Mouse (Mus musculus) liver, postnatal 0 days (tissue): ENCODE results near the gene Alg14. TPM values are rescaled to one million over a fixed set of nuclear protein-coding genes. Genes with fewer than 3 reads are reported as not detected.

Experiments
- ATAC-seq: fragments of 200-750 bp; cut with Nextera tagmentation; 2 replicates; pipeline ENCODE4 v1.8.0; 2017; ENCODE audit warnings: mild to moderate bottlenecking, moderate library complexity
- DNase-seq: peaks from one replicate; pipeline ENCODE4 v3.0.0-alpha.2; 2016
- H3K27ac ChIP-seq: fragments of 300-500 bp; sonication (generic); 2 replicates; pipeline ENCODE4 v1.5.1; 2014; ENCODE audit warnings: antibody characterized with exemption, moderate library complexity, mild to moderate bottlenecking, low read depth
- H3K27me3 ChIP-seq: fragments of 300-500 bp; sonication (generic); 2 replicates; pipeline ENCODE4 v1.6.1; 2014; ENCODE audit warnings: low read length, control low read depth, mixed read lengths; ENCODE audit not compliant: insufficient read depth
- H3K36me3 ChIP-seq: fragments of 300-500 bp; sonication (generic); replicated peaks from 2 replicates; pipeline ENCODE4 v1.6.1; 2014; ENCODE audit warnings: mild to moderate bottlenecking, control low read depth, low read length, moderate library complexity, mixed read lengths; ENCODE audit not compliant: insufficient read depth
- H3K4me1 ChIP-seq: fragments of 300-500 bp; sonication (generic); 2 replicates; pipeline ENCODE4 v1.6.1; 2014; ENCODE audit warnings: antibody characterized with exemption, mild to moderate bottlenecking, control low read depth; ENCODE audit not compliant: insufficient read depth
- H3K4me2 ChIP-seq: fragments of 300-500 bp; sonication (generic); 2 replicates; pipeline ENCODE4 v1.6.1; 2014; ENCODE audit warnings: low read depth, mild to moderate bottlenecking, low read length, moderate library complexity, mixed read lengths
- H3K4me3 ChIP-seq: fragments of 300-500 bp; sonication (generic); 2 replicates; pipeline ENCODE4 v1.5.1; 2014; ENCODE audit warnings: low read depth, low read length
- H3K9ac ChIP-seq: fragments of 300-500 bp; sonication (generic); replicated peaks from 2 replicates; pipeline ENCODE4 v1.6.1; 2014; ENCODE audit warnings: mild to moderate bottlenecking, moderate library complexity
- H3K9me3 ChIP-seq: fragments of 300-500 bp; sonication (generic); 2 replicates; pipeline ENCODE4 v1.6.1; 2016; ENCODE audit warnings: mild to moderate bottlenecking, control low read depth, low read length, mixed read lengths
- CTCF ChIP-seq: sonication (generic); IDR thresholded peaks from 2 replicates; pipeline ENCODE4 v1.5.1; 2016; ENCODE audit warnings: antibody characterized with exemption, low read depth
- EP300 ChIP-seq: IDR thresholded peaks from 2 replicates; pipeline ENCODE4 v1.6.1; 2016; ENCODE audit warnings: antibody characterized with exemption, low read depth, mild to moderate bottlenecking
- WGBS: fragments of 180-500 bp; shearing (Covaris S2); extraction: QIAGEN DNeasy Blood & Tissue Kit; methylation state at CpG from one replicate; pipeline ENCODE4 v1.1.7; 2014; ENCODE audit not compliant: insufficient replicate concordance; 5-methylcytosine and 5-hydroxymethylcytosine counted together
- polyA plus RNA-seq: library from polyadenylated mRNA; unstranded; fragments of >200 nt; fragmentation: Nextera tagmentation; extraction: Ambion mirVana; gene quantifications from 2 replicates; pipeline ENCODE4 v1.2.1, GENCODE M21; 2015

Gene Alg14
- polyA plus RNA-seq, 1 experiment from 2014 or later = 20.1 TPM

DNA sequence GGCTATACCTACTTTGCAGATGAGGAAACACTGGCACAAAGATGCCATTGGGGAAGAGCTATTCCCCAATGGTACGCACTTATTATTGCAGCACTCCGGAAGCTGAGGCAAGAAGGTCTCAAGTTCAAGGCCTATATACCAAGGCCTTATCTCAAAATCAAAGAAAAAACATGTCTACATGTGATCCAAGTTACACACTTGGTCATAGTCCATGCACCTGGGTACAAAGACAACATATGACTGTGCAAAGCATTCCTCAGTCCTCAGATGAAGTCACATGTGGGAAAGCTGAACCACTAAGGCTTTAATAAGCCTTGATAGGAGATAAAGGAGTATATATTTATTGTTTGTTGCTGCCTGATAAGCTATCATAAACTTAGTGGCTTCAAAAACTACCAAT lies 17.6 kb upstream of the Alg14 start:
- no peak overlapping the region for H3K4me2 ChIP-seq
- peaks cover 11% of the 10 kb centered on the region; the same call in 1 of the 2 replicates for H3K4me1 ChIP-seq
- H3K4me3 ChIP-seq = no peak overlapping the region
- no peaks in the 10 kb centered on the region for H3K36me3 ChIP-seq
- 60% methylated on average over 2 of the region's 2 CpGs for WGBS
- no peaks in the 10 kb centered on the region for H3K9me3 ChIP-seq
- TF ChIP-seq CTCF (no peak), EP300 (peak; percentile 54; the same call in 1 of the 2 replicates)
- H3K9ac ChIP-seq = no peak overlapping the region
- ATAC-seq = peak; percentile 83
- 0 out of 2 replicates have a peak overlapping the region, but pooled peaks have one; percentile 35 for H3K27ac ChIP-seq
- DNase-seq = no peak
- no peaks in the 10 kb centered on the region for H3K27me3 ChIP-seq

DNA sequence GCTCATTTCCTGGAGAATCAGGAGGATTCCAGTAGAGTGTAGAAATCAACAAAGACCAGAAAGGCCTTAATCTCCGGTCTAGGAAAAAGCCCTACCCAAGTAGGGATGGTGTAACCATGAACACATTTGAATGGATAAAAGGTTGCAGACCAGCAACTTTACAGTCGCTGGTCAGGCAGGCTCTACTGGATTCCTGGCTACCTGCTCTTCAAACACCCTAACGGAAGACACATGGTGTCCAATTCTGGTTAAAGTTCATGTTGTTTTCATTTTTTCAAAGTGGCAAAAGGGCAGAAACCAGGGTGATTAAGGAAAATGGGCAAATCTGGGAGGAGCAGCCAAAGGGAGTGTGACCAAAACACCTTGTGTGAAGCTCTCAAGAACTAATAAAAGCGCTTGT lies 14.6 kb upstream of the Alg14 start:
- H3K27ac ChIP-seq = peak overlapping the region; percentile 44
- H3K4me3 ChIP-seq = no peak overlapping the region
- H3K9me3 ChIP-seq = no peaks in the 10 kb centered on the region
- DNase-seq = no peak
- peaks cover 11% of the 10 kb centered on the region; the same call in 1 of the 2 replicates for H3K4me1 ChIP-seq
- no peaks in the 10 kb centered on the region for H3K36me3 ChIP-seq
- no peak for TF ChIP-seq EP300
- TF ChIP-seq CTCF = no peak
- H3K27me3 ChIP-seq = no peaks in the 10 kb centered on the region
- 79% methylated on average over 4 of the region's 4 CpGs for WGBS
- H3K4me2 ChIP-seq = no peak overlapping the region
- ATAC-seq = peak; percentile 28; the same call in 1 of the 2 replicates
- H3K9ac ChIP-seq = no peak overlapping the region

DNA sequence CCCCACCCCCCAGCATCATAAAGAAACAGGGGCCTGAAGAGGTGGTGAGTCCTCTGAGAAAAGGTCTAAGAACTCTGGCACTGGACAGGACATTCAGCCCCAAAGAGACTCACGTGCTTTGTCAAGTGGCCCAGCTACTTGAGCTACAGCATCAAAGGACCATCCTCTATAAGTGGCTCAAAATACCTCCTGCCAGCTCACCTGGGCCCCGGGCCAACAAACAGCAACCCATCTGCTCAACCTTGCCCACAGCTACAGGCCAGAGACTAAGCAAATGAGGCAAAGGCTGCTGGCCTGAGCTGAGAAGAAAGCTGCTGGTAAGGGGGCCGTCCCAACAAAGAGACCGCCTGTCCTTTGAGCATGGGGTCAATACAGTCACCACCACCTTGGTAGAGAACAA lies 14.0 kb upstream of the Alg14 start:
- H3K27ac ChIP-seq = peak overlapping the region; percentile 44
- TF ChIP-seq EP300 (no peak), CTCF (no peak)
- no peak overlapping the region for H3K9ac ChIP-seq
- DNase-seq = no peak
- peaks cover 11% of the 10 kb centered on the region; the same call in 1 of the 2 replicates for H3K4me1 ChIP-seq
- no peaks in the 10 kb centered on the region for H3K27me3 ChIP-seq
- H3K4me2 ChIP-seq = no peak overlapping the region
- no peak overlapping the region for H3K4me3 ChIP-seq
- no peak for ATAC-seq
- no peaks in the 10 kb centered on the region for H3K36me3 ChIP-seq
- 84% methylated on average over 4 of the region's 4 CpGs for WGBS
- no peaks in the 10 kb centered on the region for H3K9me3 ChIP-seq

DNA sequence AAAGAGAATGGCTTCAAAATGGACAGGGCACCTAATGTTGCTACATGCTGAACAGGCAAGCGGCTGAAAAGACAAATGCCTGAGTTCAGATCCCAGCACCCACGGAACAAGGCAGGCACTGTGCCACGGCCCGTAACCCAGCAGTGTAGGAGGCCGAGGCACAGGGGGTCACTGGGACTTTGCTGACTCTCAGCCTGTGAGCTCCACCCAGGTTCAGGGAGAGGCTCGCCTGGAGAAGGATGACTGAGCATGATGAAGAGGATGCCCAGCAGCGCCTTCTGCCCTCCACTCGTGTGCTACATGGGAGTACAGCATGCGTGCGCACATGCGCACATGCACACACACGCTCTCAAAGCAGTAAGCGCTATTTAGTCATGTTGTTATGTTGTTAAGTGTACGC lies 11.9 kb upstream of the Alg14 start:
- ATAC-seq = peak; percentile 22; the same call in 1 of the 2 replicates
- no peak overlapping the region for H3K9ac ChIP-seq
- 86% methylated on average over 14 of the region's 14 CpGs for WGBS

DNA sequence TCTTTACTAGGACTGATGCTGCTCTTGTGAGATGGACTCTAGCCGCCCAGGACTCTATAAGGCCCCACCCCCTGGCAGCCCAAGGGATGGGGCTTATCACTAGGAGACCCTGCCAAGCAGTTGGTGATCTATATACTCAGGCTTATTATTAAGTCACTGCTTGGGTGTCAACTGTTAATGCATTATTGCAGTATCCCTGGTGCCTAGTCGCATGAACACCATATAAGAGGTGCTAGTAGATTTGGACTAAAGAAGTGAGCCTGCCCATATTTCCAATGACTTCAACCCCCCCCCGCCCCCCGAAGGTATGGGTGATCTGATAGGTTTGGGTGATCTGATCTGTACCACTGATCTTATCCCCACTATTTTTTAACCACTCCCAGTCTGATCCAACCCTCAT lies 8.6 kb upstream of the Alg14 start, which contains the start of gene Tmem56:
Gene Tmem56, minus strand, starts transcription at position 101 of the 400 bp plus-strand sequence.
- no peaks in the 10 kb centered on the region for H3K36me3 ChIP-seq
- no peaks in the 10 kb centered on the region for H3K27me3 ChIP-seq
- peaks cover 5% of the 10 kb centered on the region for H3K4me1 ChIP-seq
- 84% methylated on average over 4 of the region's 4 CpGs for WGBS
- no peaks in the 10 kb centered on the region for H3K9me3 ChIP-seq
- no peak for ATAC-seq
- H3K4me2 ChIP-seq = no peak within 1 kb of the TSS
- no peak within 1 kb of the TSS for H3K27ac ChIP-seq
- no peak within 1 kb of the TSS for H3K4me3 ChIP-seq
- no peak for DNase-seq
- no peak within 1 kb of the TSS for H3K9ac ChIP-seq
- no peak for TF ChIP-seq CTCF
- no peak for TF ChIP-seq EP300

More for the DNA sequence above, 11.9 kb upstream of the Alg14 start:
- DNase-seq = no peak
- H3K4me1 ChIP-seq = peaks cover 15% of the 10 kb centered on the region
- no peaks in the 10 kb centered on the region for H3K9me3 ChIP-seq
- H3K4me3 ChIP-seq = no peak overlapping the region
- no peaks in the 10 kb centered on the region for H3K27me3 ChIP-seq
- TF ChIP-seq CTCF = no peak
- TF ChIP-seq EP300 = no peak
- H3K36me3 ChIP-seq = no peaks in the 10 kb centered on the region
- no peak overlapping the region for H3K4me2 ChIP-seq
- H3K27ac ChIP-seq = no peak overlapping the region

DNA sequence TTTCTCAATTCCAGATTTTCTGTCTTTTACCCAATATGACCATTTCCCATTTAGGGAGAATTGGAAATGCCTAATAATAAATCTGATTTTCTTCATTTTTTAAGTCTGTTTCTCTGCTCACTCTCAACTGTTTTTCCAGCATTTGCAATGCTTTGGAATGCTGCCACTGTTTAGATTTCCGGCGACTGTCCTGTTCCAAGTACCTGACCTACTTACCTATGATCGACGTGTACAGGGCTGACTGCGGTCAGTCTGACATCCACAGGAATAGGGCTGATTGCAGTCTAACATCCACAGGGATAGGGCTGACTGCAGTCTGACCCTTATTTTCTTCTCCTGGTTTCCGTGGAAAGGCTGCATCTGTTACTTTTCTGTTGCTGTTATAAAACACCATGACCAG lies 6.4 kb upstream of the Alg14 start:
- no peak overlapping the region for H3K9ac ChIP-seq
- DNase-seq = peak; percentile 56
- H3K27me3 ChIP-seq = no peaks in the 10 kb centered on the region
- H3K4me3 ChIP-seq = no peak overlapping the region
- peak overlapping the region; percentile 91 for H3K27ac ChIP-seq
- WGBS = 72% methylated on average over 6 of the region's 6 CpGs
- TF ChIP-seq CTCF (no peak), EP300 (no peak)
- ATAC-seq = peak; percentile 93
- no peaks in the 10 kb centered on the region for H3K36me3 ChIP-seq
- H3K4me2 ChIP-seq = no peak overlapping the region
- peaks cover 9% of the 10 kb centered on the region for H3K4me1 ChIP-seq
- H3K9me3 ChIP-seq = no peaks in the 10 kb centered on the region

DNA sequence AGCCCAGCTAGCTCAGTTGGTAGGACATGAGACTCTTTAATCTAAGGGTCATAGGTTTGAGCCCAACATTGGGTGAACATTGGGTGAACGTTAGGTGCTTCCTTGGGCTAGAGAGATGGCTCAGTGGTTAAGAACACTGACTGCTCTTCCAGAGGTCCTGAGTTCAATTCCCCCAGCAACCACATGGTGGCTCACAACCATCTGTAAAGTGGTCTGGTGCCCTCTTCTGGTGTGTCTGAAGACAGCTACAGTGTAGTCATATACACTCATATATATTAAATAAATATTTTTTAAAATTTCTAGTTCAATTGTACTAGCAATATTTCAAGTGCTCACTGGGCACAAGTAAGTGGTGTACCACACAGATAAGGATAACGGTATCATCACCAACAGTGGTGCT lies 4.4 kb upstream of the Alg14 start:
- TF ChIP-seq EP300 (no peak), CTCF (peak; percentile 53)
- no peak for ATAC-seq
- Histone ChIP-seq H3K27ac (no peak overlapping the region), H3K9me3 (no peaks in the 10 kb centered on the region), H3K9ac (no peak overlapping the region), H3K36me3 (no peaks in the 10 kb centered on the region), H3K4me1 (peaks cover 17% of the 10 kb centered on the region), H3K4me3 (no peak overlapping the region), H3K27me3 (no peaks in the 10 kb centered on the region), H3K4me2 (no peak overlapping the region)
- 82% methylated on average over 2 of the region's 2 CpGs for WGBS
- DNase-seq = no peak
